Mouse (Mus musculus): ENCODE results near the gene Col5a2. TPM values are rescaled to one million over a fixed set of nuclear protein-coding genes. Genes with fewer than 3 reads are reported as not detected.
"Not testable (repeated sequence)": the region's sequence is repeated elsewhere in the genome, so short reads cannot be mapped to it uniquely, and the experiment has no call there.

The Col5a2 gene
- polyA plus RNA-seq (2016; fragmentation: Nextera tagmentation; extraction: Ambion mirVana): 61.5 and 63.7 TPM in 2 replicates

- WGBS: 21% methylated on average over 12 of the region's 12 CpGs
- Histone ChIP-seq H3K9me3 (no peaks in the 10 kb centered on the region), H3K9ac (replicated peaks) (peak within 1 kb of the TSS; percentile 73), H3K36me3 (no peaks in the 10 kb centered on the region), H3K4me3 (replicated peaks) (peak within 1 kb of the TSS; percentile 53), H3K27me3 (no peaks in the 10 kb centered on the region), H3K4me1 (replicated peaks) (no peaks in the 10 kb centered on the region; the same call in 1 of the 2 replicates), H3K4me2 (peak within 1 kb of the TSS; percentile 59), H3K27ac (peak within 1 kb of the TSS; percentile 93)
- ATAC-seq (ENCODE audit: insufficient number of reproducible peaks, insufficient read depth, low FRiP score, low TSS enrichment, low read depth): peak; percentile 64
Observed at GRCm38 (mm10) chr1:45502865-45503332, at the start of gene Col5a2. Gene Col5a2, minus strand, starts transcription at chr1:45503282.

DNA sequence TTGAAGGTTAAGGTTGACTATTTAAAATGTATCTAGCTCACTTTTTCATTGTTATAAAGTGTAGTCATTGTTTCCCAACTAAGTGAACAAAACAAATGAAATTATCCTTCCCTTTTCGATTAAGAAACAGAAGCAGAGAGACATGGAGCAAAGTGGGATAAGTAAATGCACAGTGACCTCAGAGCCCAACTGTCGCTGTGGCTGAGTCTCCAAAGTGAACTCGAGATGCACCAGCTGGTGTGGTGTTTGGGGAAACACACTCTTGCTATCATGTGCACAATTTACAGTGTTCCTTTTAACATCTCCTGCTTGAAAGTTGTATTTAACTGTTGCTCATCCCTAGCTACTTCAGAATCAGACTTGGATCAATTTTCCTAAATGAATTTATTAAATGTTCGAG, 47.4 kb upstream of the Col5a2 start:
- Histone ChIP-seq H3K36me3 (no peaks in the 10 kb centered on the region), H3K4me3 (replicated peaks) (no peak overlapping the region), H3K9ac (replicated peaks) (no peak overlapping the region), H3K9me3 (no peaks in the 10 kb centered on the region; the same call in 1 of the 2 replicates), H3K27me3 (no peaks in the 10 kb centered on the region), H3K4me1 (replicated peaks) (no peaks in the 10 kb centered on the region), H3K4me2 (no peak overlapping the region), H3K27ac (no peak overlapping the region)
- no peak for ATAC-seq (ENCODE audit: insufficient number of reproducible peaks, insufficient read depth, low FRiP score, low TSS enrichment, low read depth)
- WGBS: 76% methylated on average over 4 of the region's 4 CpGs

- Histone ChIP-seq H3K9me3 (no peaks in the 10 kb centered on the region), H3K9ac (replicated peaks) (no peak overlapping the region), H3K4me3 (replicated peaks) (no peak overlapping the region), H3K4me2 (no peak overlapping the region), H3K27ac (no peak overlapping the region), H3K27me3 (no peaks in the 10 kb centered on the region), H3K36me3 (no peaks in the 10 kb centered on the region), H3K4me1 (replicated peaks) (no peaks in the 10 kb centered on the region)
- 48% methylated on average over 1 of the region's 1 CpGs for WGBS
- no peak for ATAC-seq (ENCODE audit: insufficient number of reproducible peaks, insufficient read depth, low FRiP score, low TSS enrichment, low read depth)
Observed at GRCm38 (mm10) chr1:45541888-45542287, 38.8 kb upstream of the Col5a2 start.

GRCm38 (mm10) chr1:45541161-45541560, 38.1 kb upstream of the Col5a2 start:
- Histone ChIP-seq H3K4me1 (replicated peaks) (no peaks in the 10 kb centered on the region), H3K9ac (replicated peaks) (no peak overlapping the region), H3K4me3 (replicated peaks) (no peak overlapping the region), H3K27me3 (no peaks in the 10 kb centered on the region), H3K27ac (no peak overlapping the region), H3K4me2 (no peak overlapping the region), H3K9me3 (no peaks in the 10 kb centered on the region), H3K36me3 (no peaks in the 10 kb centered on the region)
- no peak for ATAC-seq (ENCODE audit: insufficient number of reproducible peaks, insufficient read depth, low FRiP score, low TSS enrichment, low read depth)
- WGBS: 68% methylated on average over 2 of the region's 2 CpGs

DNA sequence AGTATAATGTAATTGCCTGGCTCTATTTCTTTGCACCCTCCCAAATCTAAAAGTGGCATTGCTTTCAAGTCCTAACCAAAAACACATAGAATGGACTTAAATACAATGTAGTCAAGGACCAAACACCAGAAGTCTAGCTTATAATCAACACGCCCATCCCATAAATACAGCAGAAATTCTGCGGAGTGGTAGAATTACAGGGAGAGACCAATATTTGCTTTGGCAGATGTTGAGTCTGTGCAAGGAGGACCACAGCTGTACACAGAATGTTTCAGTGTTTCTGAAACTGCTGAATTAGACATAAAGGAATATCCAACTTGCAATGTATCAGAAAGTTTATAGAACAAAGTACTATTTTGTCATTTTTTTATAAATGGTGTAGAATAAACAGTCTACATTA, 28.4 kb upstream of the Col5a2 start:
- Histone ChIP-seq H3K9me3 (no peaks in the 10 kb centered on the region), H3K9ac (replicated peaks) (no peak overlapping the region), H3K4me1 (replicated peaks) (no peaks in the 10 kb centered on the region), H3K27ac (no peak overlapping the region), H3K4me2 (no peak overlapping the region), H3K27me3 (no peaks in the 10 kb centered on the region), H3K36me3 (no peaks in the 10 kb centered on the region), H3K4me3 (replicated peaks) (no peak overlapping the region)
- no peak for ATAC-seq (ENCODE audit: insufficient number of reproducible peaks, insufficient read depth, low FRiP score, low TSS enrichment, low read depth)
- 74% methylated on average over 2 of the region's 2 CpGs for WGBS

- H3K4me1 ChIP-seq (replicated peaks); H3K36me3 ChIP-seq; ATAC-seq (ENCODE audit: insufficient number of reproducible peaks, insufficient read depth, low FRiP score, low TSS enrichment, low read depth); H3K4me3 ChIP-seq (replicated peaks); H3K27me3 ChIP-seq; H3K27ac ChIP-seq; H3K9ac ChIP-seq (replicated peaks); H3K9me3 ChIP-seq; H3K4me2 ChIP-seq: not testable (repeated sequence)
Observed at GRCm38 (mm10) chr1:45527476-45527875, 24.4 kb upstream of the Col5a2 start.

DNA sequence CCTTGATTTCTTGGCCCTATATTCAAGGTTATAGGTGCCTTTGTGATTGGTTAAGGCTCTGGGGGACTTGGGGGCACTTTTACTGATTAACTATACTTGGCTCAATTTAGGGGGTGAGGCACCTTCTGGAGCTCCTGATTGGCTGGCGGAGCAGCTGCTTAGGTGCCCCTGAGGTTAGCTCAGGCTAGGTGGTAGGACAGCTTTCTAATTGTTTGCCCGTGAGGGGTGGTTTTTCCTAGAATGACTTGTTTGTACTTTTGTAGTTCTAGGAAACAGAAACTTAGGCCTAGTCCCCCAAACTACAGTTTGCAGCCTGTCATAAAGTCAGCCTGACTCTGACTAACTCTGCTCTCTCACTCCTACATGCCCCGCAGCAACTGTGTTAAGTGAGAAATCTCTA, 20.5 kb upstream of the Col5a2 start:
- no peak overlapping the region for H3K4me3 ChIP-seq (replicated peaks)
- no peaks in the 10 kb centered on the region for H3K36me3 ChIP-seq
- no peaks in the 10 kb centered on the region for H3K27me3 ChIP-seq
- H3K9me3 ChIP-seq: no peaks in the 10 kb centered on the region
- H3K4me2 ChIP-seq: no peak overlapping the region
- ATAC-seq (ENCODE audit: insufficient number of reproducible peaks, insufficient read depth, low FRiP score, low TSS enrichment, low read depth): no peak
- no peak overlapping the region for H3K27ac ChIP-seq
- no peaks in the 10 kb centered on the region for H3K4me1 ChIP-seq (replicated peaks)
- WGBS: 81% methylated on average over 3 of the region's 3 CpGs
- no peak overlapping the region for H3K9ac ChIP-seq (replicated peaks)

DNA sequence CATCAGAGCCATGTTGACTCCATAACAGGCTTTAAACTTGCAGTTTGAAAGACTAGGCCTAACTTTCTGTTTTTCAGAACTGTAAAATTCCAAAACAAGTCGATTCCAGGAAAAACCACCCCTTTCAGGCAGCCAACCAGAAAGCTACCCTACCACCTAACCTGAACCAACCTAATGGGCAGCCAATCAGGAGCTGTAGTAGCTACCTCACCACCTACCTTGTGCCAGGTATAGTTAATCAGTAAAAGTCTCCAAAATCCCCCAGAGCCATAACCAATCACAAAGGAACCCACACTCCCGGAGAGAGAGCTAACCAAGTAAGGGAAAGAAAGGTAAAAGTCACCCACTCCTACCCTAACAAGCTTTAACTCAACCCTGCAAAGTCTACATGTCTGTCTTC, 18.4 kb upstream of the Col5a2 start:
- Histone ChIP-seq H3K9me3 (no peaks in the 10 kb centered on the region), H3K4me2 (no peak overlapping the region), H3K4me3 (replicated peaks) (no peak overlapping the region), H3K4me1 (replicated peaks) (no peaks in the 10 kb centered on the region), H3K27me3 (no peaks in the 10 kb centered on the region), H3K36me3 (no peaks in the 10 kb centered on the region), H3K27ac (no peak overlapping the region), H3K9ac (replicated peaks) (no peak overlapping the region)
- no peak for ATAC-seq (ENCODE audit: insufficient number of reproducible peaks, insufficient read depth, low FRiP score, low TSS enrichment, low read depth)
- WGBS: 83% methylated on average over 2 of the region's 2 CpGs

DNA sequence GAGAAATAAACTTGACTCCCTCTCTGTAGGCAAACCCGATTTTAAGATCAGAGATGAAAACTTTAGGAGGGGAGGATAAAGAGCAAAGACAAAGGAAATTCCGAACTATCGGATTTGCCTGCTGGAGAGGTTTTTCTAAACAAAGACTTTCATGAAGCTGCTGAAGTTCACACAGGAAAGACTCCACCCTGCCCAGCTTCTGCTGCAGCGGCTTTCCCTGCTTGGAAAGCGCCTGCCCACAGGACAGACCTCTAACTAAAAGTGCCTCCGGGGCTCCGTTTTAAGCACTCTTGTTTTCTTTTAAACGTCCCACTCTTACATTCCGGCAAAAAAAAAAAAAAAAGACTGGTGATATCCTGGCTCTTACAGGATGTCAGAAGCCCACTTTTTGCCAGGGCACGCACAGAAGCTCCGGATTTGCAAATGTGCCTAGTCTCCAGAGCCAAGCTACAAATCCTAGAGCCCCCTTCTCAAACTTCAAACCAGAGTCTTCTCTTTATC, 791 bp downstream of the Col5a2 start:
- Histone ChIP-seq H3K9ac (replicated peaks) (peak overlapping the region; percentile 73), H3K9me3 (no peaks in the 10 kb centered on the region), H3K36me3 (no peaks in the 10 kb centered on the region), H3K4me2 (peak overlapping the region; percentile 59), H3K4me1 (replicated peaks) (no peaks in the 10 kb centered on the region; the same call in 1 of the 2 replicates), H3K4me3 (replicated peaks) (peak overlapping the region; percentile 53), H3K27ac (peak overlapping the region; percentile 93), H3K27me3 (no peaks in the 10 kb centered on the region)
- peak; percentile 71 for ATAC-seq (ENCODE audit: insufficient number of reproducible peaks, insufficient read depth, low FRiP score, low TSS enrichment, low read depth)
- WGBS: 4% methylated on average over 11 of the region's 11 CpGs

GRCm38 (mm10) chr1:45501437-45501836, 1.6 kb downstream of the Col5a2 start:
- peak overlapping the region; percentile 73 for H3K9ac ChIP-seq (replicated peaks)
- 0 out of 2 replicates have a peak overlapping the region, but pooled peaks have one; percentile 70 for H3K27ac ChIP-seq
- WGBS: 50% methylated on average over 6 of the region's 6 CpGs
- H3K9me3 ChIP-seq: no peaks in the 10 kb centered on the region
- ATAC-seq (ENCODE audit: insufficient number of reproducible peaks, insufficient read depth, low FRiP score, low TSS enrichment, low read depth): no peak
- H3K27me3 ChIP-seq: no peaks in the 10 kb centered on the region
- H3K4me2 ChIP-seq: peak overlapping the region; percentile 59
- no peaks in the 10 kb centered on the region; the same call in 1 of the 2 replicates for H3K4me1 ChIP-seq (replicated peaks)
- peak overlapping the region; percentile 53 for H3K4me3 ChIP-seq (replicated peaks)
- no peaks in the 10 kb centered on the region for H3K36me3 ChIP-seq

DNA sequence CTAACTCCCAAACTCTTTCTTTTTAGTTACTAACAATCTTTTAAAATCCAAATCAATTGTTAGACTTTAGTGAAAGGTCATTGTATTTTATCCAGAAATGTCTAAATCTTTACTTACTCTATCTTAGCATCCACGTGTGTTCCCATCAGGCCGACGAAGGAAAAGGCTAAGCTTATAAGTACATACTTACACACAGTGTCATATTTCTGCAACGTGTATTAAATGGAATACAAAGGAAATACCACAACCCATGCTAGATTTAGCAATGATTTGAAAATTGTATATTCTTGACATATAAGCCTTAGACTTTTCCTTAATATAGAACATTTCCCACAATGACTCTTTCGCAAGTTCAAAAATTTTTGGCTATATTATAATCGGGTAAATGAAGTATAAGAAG, 2.6 kb downstream of the Col5a2 start:
- H3K9me3 ChIP-seq: no peaks in the 10 kb centered on the region
- H3K4me2 ChIP-seq: no peak overlapping the region
- no peaks in the 10 kb centered on the region; the same call in 1 of the 2 replicates for H3K4me1 ChIP-seq (replicated peaks)
- H3K36me3 ChIP-seq: no peaks in the 10 kb centered on the region
- no peak overlapping the region for H3K27ac ChIP-seq
- ATAC-seq (ENCODE audit: insufficient number of reproducible peaks, insufficient read depth, low FRiP score, low TSS enrichment, low read depth): no peak
- H3K4me3 ChIP-seq (replicated peaks): no peak overlapping the region
- H3K27me3 ChIP-seq: no peaks in the 10 kb centered on the region
- 85% methylated on average over 6 of the region's 6 CpGs for WGBS
- no peak overlapping the region for H3K9ac ChIP-seq (replicated peaks)

GRCm38 (mm10) chr1:45495025-45495424, 8.1 kb downstream of the Col5a2 start:
- Histone ChIP-seq H3K27me3 (no peaks in the 10 kb centered on the region), H3K36me3 (no peaks in the 10 kb centered on the region), H3K9me3 (no peaks in the 10 kb centered on the region), H3K9ac (replicated peaks) (no peak overlapping the region), H3K4me2 (no peak overlapping the region), H3K4me3 (replicated peaks) (no peak overlapping the region), H3K27ac (no peak overlapping the region), H3K4me1 (replicated peaks) (no peaks in the 10 kb centered on the region)
- 87% methylated on average over 2 of the region's 2 CpGs for WGBS
- ATAC-seq (ENCODE audit: insufficient number of reproducible peaks, insufficient read depth, low FRiP score, low TSS enrichment, low read depth): no peak
